Mouse (Mus musculus) 416B (cell line): ENCODE measurements at regions not wholly inside any gene's neighbourhood (a gene's known extent, or its start where the extent isn't known, plus 50 kb on each side); places are given as distances from the start of the nearest gene placed in this dataset.

ENCODE experiments used
- DNase-seq: peaks from one replicate; pipeline ENCODE4 v3.0.0; 2011; ENCODE audit warnings: low read depth

- peak; percentile 46 for DNase-seq
Observed at GRCm38 (mm10) chr14:109583084-109583483, 669.1 kb upstream of the Slitrk1 start.

DNA sequence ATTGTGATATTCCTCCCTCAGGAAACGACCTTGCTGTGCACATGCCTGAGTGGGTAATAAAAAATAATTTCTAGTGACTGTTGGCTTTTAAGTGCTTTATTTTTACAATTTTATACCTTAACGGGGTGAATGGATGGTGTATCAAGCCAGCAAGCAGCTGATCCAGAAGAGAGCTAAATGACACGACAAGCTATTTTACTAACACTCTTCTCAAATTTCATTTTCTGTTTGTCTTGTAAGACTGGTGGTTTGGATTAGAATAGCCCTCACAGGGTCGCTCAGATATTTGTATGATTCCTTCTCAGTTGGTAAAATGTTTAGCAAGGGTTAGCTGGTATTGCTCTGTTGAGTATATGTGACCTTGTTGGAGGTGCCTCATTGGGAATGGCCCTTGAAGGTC is 665.7 kb upstream of the Slitrk1 start:
- no peak for DNase-seq

GRCm38 (mm10) chr14:109550603-109551002 is 636.6 kb upstream of the Slitrk1 start:
- no peak for DNase-seq

GRCm38 (mm10) chr14:109514920-109515319 is 601.0 kb upstream of the Slitrk1 start:
- no peak for DNase-seq
